Mouse (Mus musculus) CH12.LX (cell line): Measurements from ENCODE around the gene Pon3. TPM values are rescaled to one million over a fixed set of nuclear protein-coding genes. Genes with fewer than 3 reads are reported as not detected.
A peak's percentile ranks its signal among the peaks of the same experiment; 100 is the strongest.

Experiments used
- DNase-seq: peaks from one replicate; pipeline ENCODE4 v3.0.0-alpha.2; 2013; ENCODE audit errors: extremely low read depth
- H3K27ac ChIP-seq: 2 replicates; pipeline ENCODE4 v1.5.1; 2012; ENCODE audit warnings: low read depth, mild to moderate bottlenecking, control low read depth, moderate library complexity; ENCODE audit not compliant: insufficient read depth
- H3K27me3 ChIP-seq: replicated peaks from 2 replicates; pipeline ENCODE3; 2012; ENCODE audit warnings: inconsistent platforms
- H3K36me3 ChIP-seq, 2 experiments: replicated peaks in 1 of 2; 2 replicates each; pipeline versions ENCODE3 to v1.6.1; 2012; ENCODE audit warnings: inconsistent platforms in 1 of 2, low read length in 1 of 2, mild to moderate bottlenecking in 1 of 2, mixed read lengths in 1 of 2, moderate library complexity in 1 of 2; ENCODE audit not compliant: control insufficient read depth in 1 of 2, insufficient read depth in 1 of 2
- H3K4me1 ChIP-seq, 2 experiments: 2 replicates each; pipeline ENCODE4 v1.6.1; 2012; ENCODE audit warnings: inconsistent platforms in 1 of 2, moderate library complexity in 1 of 2; ENCODE audit not compliant: insufficient read depth in 2 of 2, control insufficient read depth in 1 of 2
- H3K4me2 ChIP-seq: 2 replicates; pipeline ENCODE4 v1.6.1; 2012; ENCODE audit warnings: low read depth, mild to moderate bottlenecking, control low read depth; ENCODE audit not compliant: poor library complexity, insufficient read depth, severe bottlenecking
- H3K4me3 ChIP-seq, 3 experiments: fragments of 150-350 bp in 1 of 3; sonication (generic) in 1 of 3; replicated peaks in 1 of 3; 2 replicates each; pipeline versions ENCODE3 to v1.5.1; 2011 to 2012; ENCODE audit warnings: low read depth in 2 of 3, low read length in 2 of 3, mild to moderate bottlenecking in 2 of 3, moderate library complexity in 2 of 3, control low read depth in 1 of 3, improper control_type of control experiment in 1 of 3, inconsistent platforms in 1 of 3, mixed read lengths in 1 of 3; ENCODE audit not compliant: poor library complexity in 1 of 3
- H3K79me2 ChIP-seq: replicated peaks from 2 replicates; pipeline ENCODE4 v1.6.1; 2012; ENCODE audit warnings: mild to moderate bottlenecking, moderate library complexity; ENCODE audit not compliant: control insufficient read depth, poor library complexity, insufficient read depth, severe bottlenecking; ENCODE audit errors: extremely low read depth
- H3K9ac ChIP-seq: 2 replicates; pipeline ENCODE4 v1.6.1; 2012; ENCODE audit warnings: low read depth, mild to moderate bottlenecking, control low read depth, moderate library complexity; ENCODE audit not compliant: insufficient read depth
- H3K9me3 ChIP-seq: replicated peaks from 2 replicates; pipeline ENCODE3; 2012; ENCODE audit warnings: low read length, inconsistent platforms, mixed read lengths
- BHLHE40 ChIP-seq: IDR thresholded peaks from 2 replicates; pipeline ENCODE4 v1.6.1; 2011; ENCODE audit warnings: mild to moderate bottlenecking, low read depth, low read length, improper control_type of control experiment
- CHD1 ChIP-seq: IDR thresholded peaks from 2 replicates; pipeline ENCODE4 v1.6.1; 2012; ENCODE audit warnings: low read depth, low read length, improper control_type of control experiment, inconsistent platforms
- CHD2 ChIP-seq: IDR thresholded peaks from 2 replicates; pipeline ENCODE4 v1.6.1; 2011; ENCODE audit warnings: low read length, improper control_type of control experiment
- CTCF ChIP-seq, 2 experiments: IDR thresholded peaks in 1 of 2; conservative IDR thresholded peaks in 1 of 2; 2 replicates each; pipeline ENCODE4 v1.5.1; 2011 to 2012; ENCODE audit warnings: low read depth in 2 of 2, low read length in 2 of 2, improper control_type of control experiment in 1 of 2, inconsistent platforms in 1 of 2, mild to moderate bottlenecking in 1 of 2, moderate library complexity in 1 of 2
- E2F4 ChIP-seq: IDR thresholded peaks from 2 replicates; pipeline ENCODE4 v1.6.1; 2011; ENCODE audit warnings: low read depth, low read length, improper control_type of control experiment; ENCODE audit not compliant: insufficient replicate concordance
- ELF1 ChIP-seq: IDR thresholded peaks from 2 replicates; pipeline ENCODE4 v1.6.1; 2014; ENCODE audit warnings: low read depth, mild to moderate bottlenecking, inconsistent platforms, low read length, improper control_type of control experiment
- EP300 ChIP-seq: IDR thresholded peaks from 2 replicates; pipeline ENCODE4 v1.6.1; 2011; ENCODE audit warnings: low read length, improper control_type of control experiment
- ETS1 ChIP-seq: conservative IDR thresholded peaks from 2 replicates; pipeline ENCODE4 v1.6.1; 2012; ENCODE audit warnings: low read depth, mild to moderate bottlenecking, inconsistent platforms, low read length, improper control_type of control experiment, moderate library complexity
- GABPA ChIP-seq: IDR thresholded peaks from 2 replicates; pipeline ENCODE4 v1.6.1; 2012; ENCODE audit warnings: low read depth, low read length, improper control_type of control experiment, inconsistent platforms; ENCODE audit not compliant: insufficient replicate concordance
- HCFC1 ChIP-seq: IDR thresholded peaks from 2 replicates; pipeline ENCODE4 v1.6.1; 2012; ENCODE audit warnings: low read depth, mild to moderate bottlenecking, inconsistent platforms, low read length, improper control_type of control experiment
- IRF4 ChIP-seq: IDR thresholded peaks from 2 replicates; pipeline ENCODE4 v1.6.1; 2014; ENCODE audit warnings: low read depth, mild to moderate bottlenecking, inconsistent platforms, low read length, improper control_type of control experiment
- JUN ChIP-seq: IDR thresholded peaks from 2 replicates; pipeline ENCODE4 v1.6.1; 2011; ENCODE audit warnings: low read depth, mild to moderate bottlenecking, low read length, improper control_type of control experiment, moderate library complexity; ENCODE audit not compliant: insufficient read depth
- JUND ChIP-seq: conservative IDR thresholded peaks from 2 replicates; pipeline ENCODE4 v1.6.1; 2011; ENCODE audit warnings: low read depth, low read length, improper control_type of control experiment
- MAFK ChIP-seq: IDR thresholded peaks from 2 replicates; pipeline ENCODE4 v1.6.1; 2011; ENCODE audit warnings: low read length, improper control_type of control experiment; ENCODE audit not compliant: insufficient replicate concordance
- MAX ChIP-seq: IDR thresholded peaks from 2 replicates; pipeline ENCODE4 v1.6.1; 2011; ENCODE audit warnings: low read length, improper control_type of control experiment
- MAZ ChIP-seq: IDR thresholded peaks from 2 replicates; pipeline ENCODE4 v1.6.1; 2012; ENCODE audit warnings: low read depth, mild to moderate bottlenecking, inconsistent platforms, low read length, improper control_type of control experiment, moderate library complexity
- MEF2A ChIP-seq: IDR thresholded peaks from 2 replicates; pipeline ENCODE4 v1.6.1; 2014; ENCODE audit warnings: low read depth, mild to moderate bottlenecking, inconsistent platforms, low read length, improper control_type of control experiment, borderline replicate concordance
- MXI1 ChIP-seq: IDR thresholded peaks from 2 replicates; pipeline ENCODE4 v1.6.1; 2011; ENCODE audit warnings: mild to moderate bottlenecking, low read depth, low read length, improper control_type of control experiment
- NELFE ChIP-seq: IDR thresholded peaks from 2 replicates; pipeline ENCODE4 v1.6.1; 2011; ENCODE audit warnings: low read depth, low read length, improper control_type of control experiment
- NRF1 ChIP-seq: IDR thresholded peaks from 2 replicates; pipeline ENCODE4 v1.6.1; 2014; ENCODE audit warnings: low read depth, mild to moderate bottlenecking, inconsistent platforms, low read length, improper control_type of control experiment, moderate library complexity
- PAX5 ChIP-seq: IDR thresholded peaks from 2 replicates; pipeline ENCODE4 v1.6.1; 2012; ENCODE audit warnings: low read length, inconsistent platforms, mixed read lengths
- POLR2A ChIP-seq: IDR thresholded peaks from 2 replicates; pipeline ENCODE4 v1.6.1; 2011; ENCODE audit warnings: low read depth, mild to moderate bottlenecking, improper control_type of control experiment, low read length
- RAD21 ChIP-seq: IDR thresholded peaks from 2 replicates; pipeline ENCODE4 v1.6.1; 2011; ENCODE audit warnings: low read depth, mild to moderate bottlenecking, low read length, improper control_type of control experiment, moderate library complexity
- RCOR1 ChIP-seq: conservative IDR thresholded peaks from 2 replicates; pipeline ENCODE4 v1.6.1; 2012; ENCODE audit warnings: low read depth, mild to moderate bottlenecking, inconsistent platforms, low read length, improper control_type of control experiment
- SIN3A ChIP-seq: IDR thresholded peaks from 2 replicates; pipeline ENCODE4 v1.6.1; 2012; ENCODE audit warnings: low read length, improper control_type of control experiment, inconsistent platforms
- SMC3 ChIP-seq: IDR thresholded peaks from 2 replicates; pipeline ENCODE4 v1.6.1; 2011; ENCODE audit warnings: low read depth, low read length, improper control_type of control experiment
- TBP ChIP-seq: conservative IDR thresholded peaks from 2 replicates; pipeline ENCODE4 v1.6.1; 2011; ENCODE audit warnings: low read depth, low read length, improper control_type of control experiment
- TCF12 ChIP-seq: IDR thresholded peaks from 2 replicates; pipeline ENCODE4 v1.6.1; 2014; ENCODE audit warnings: low read depth, mild to moderate bottlenecking, inconsistent platforms, low read length, improper control_type of control experiment
- UBTF ChIP-seq: IDR thresholded peaks from 2 replicates; pipeline ENCODE4 v1.6.1; 2012; ENCODE audit warnings: low read depth, mild to moderate bottlenecking, inconsistent platforms, low read length, improper control_type of control experiment, moderate library complexity
- USF1 ChIP-seq: IDR thresholded peaks from 2 replicates; pipeline ENCODE4 v1.6.1; 2014; ENCODE audit warnings: low read depth, mild to moderate bottlenecking, inconsistent platforms, low read length, improper control_type of control experiment
- USF2 ChIP-seq: conservative IDR thresholded peaks from 2 replicates; pipeline ENCODE4 v1.6.1; 2011; ENCODE audit warnings: low read depth, low read length, improper control_type of control experiment
- ZKSCAN1 ChIP-seq: IDR thresholded peaks from 2 replicates; pipeline ENCODE4 v1.6.1; 2012; ENCODE audit warnings: low read depth, inconsistent platforms, low read length, improper control_type of control experiment, borderline replicate concordance
- ZMIZ1 ChIP-seq: IDR thresholded peaks from 2 replicates; pipeline ENCODE4 v1.6.1; 2012; ENCODE audit warnings: low read depth, mild to moderate bottlenecking, inconsistent platforms, low read length, improper control_type of control experiment
- ZNF384 ChIP-seq: IDR thresholded peaks from 2 replicates; pipeline ENCODE4 v1.6.1; 2012; ENCODE audit warnings: low read depth, low read length, improper control_type of control experiment, inconsistent platforms
- dilution Hi-C: fragments of 300-500 bp; cut with MboI; formaldehyde crosslinking; loops from 2 replicates; pipeline ENCODE4 v1.14.3; 2020; ENCODE audit warnings: low sequenced_read_pairs; ENCODE audit not compliant: extremely low pct_unique_long_range_greater_than_20kb, extremely low pct_ligation_motif_present
- in situ Hi-C: fragments of 300-500 bp; cut with MboI; formaldehyde crosslinking; loops from 3 replicates; pipeline ENCODE4 v1.14.3; 2019; ENCODE audit warnings: low sequenced_read_pairs, low pct_ligation_motif_present, low pct_unique_long_range_greater_than_20kb, mixed read lengths
- polyA plus RNA-seq: library from polyadenylated mRNA; unstranded; fragments of >175 nt; gene quantifications from 2 replicates; pipeline ENCODE4 v1.2.1, GENCODE M21; 2012; ENCODE audit warnings: low read depth; ENCODE audit not compliant: insufficient read length
- total RNA-seq, 2 experiments: library from RNA; depleted of rRNA; stranded (reverse); fragments of 300-350 nt in 1 of 2; fragments of >200 nt in 1 of 2; gene quantifications; 2 replicates each; pipeline ENCODE4 v1.2.3; 2012 to 2014

Pon3 gene
- total and polyA plus RNA-seq, 3 experiments, result 13.4 to 33.1 (median 27.5) TPM

DNA sequence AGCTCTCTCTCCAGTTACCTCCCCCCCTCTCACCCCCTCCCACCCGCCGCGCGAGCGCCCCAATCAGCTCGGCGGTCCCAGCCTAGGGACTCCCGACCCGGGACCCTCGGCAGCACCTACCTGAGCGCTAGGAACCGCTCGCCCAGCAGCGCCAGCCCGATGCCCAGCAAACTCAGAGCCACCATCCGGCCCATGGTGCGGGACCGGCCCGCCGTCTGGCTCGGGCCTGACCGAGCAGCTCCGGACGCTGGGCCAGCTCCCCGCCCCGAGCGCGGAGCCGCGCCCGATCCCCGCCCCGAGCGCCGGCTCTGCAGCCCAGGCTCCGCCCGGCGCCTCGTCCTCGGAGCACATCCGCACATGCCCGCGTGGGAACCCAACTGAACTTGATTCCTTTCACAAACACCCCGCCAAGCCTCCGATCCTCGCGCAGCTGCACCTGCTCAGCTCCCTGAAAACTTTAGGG lies 42.0 kb upstream of the Pon3 start, which contains the start of gene Pon2 (continued):
- no peak for TF ChIP-seq USF1
- TF ChIP-seq USF2, result no peak
- TF ChIP-seq ZKSCAN1, result no peak
- no peak for TF ChIP-seq HCFC1
- peak; percentile 48 for TF ChIP-seq BHLHE40
- TF ChIP-seq MAZ, result peak; percentile 41; the same call in 1 of the 2 replicates
- no peak; the same call in 1 of the 2 replicates for TF ChIP-seq TBP
- no peak for TF ChIP-seq PAX5
- TF ChIP-seq RCOR1, result no peak
- no peak for TF ChIP-seq JUN
- TF ChIP-seq JUND, result no peak
- no peak for TF ChIP-seq CHD1
- no peak for TF ChIP-seq ELF1
- peak; percentile 57 for TF ChIP-seq NRF1
- no peak; the same call in 1 of the 2 replicates for TF ChIP-seq MXI1
- TF ChIP-seq EP300, result no peak
- no peak for TF ChIP-seq GABPA
- no peak for TF ChIP-seq E2F4
- no peak for TF ChIP-seq ZNF384
- TF ChIP-seq NELFE, result no peak

- Histone ChIP-seq H3K27ac (peak overlapping the region; percentile 88), H3K36me3 (peaks cover 8 to 29% of the 10 kb centered on the region in 2 experiments), H3K79me2 (peaks cover 18% of the 10 kb centered on the region), H3K4me1 (peaks cover 21 to 50% of the 10 kb centered on the region in 2 experiments), H3K9me3 (no peaks in the 10 kb centered on the region), H3K27me3 (no peaks in the 10 kb centered on the region), H3K9ac (peak overlapping the region; percentile 84), H3K4me3 (peak overlapping the region; percentile 65 to 69 (median 67)), H3K4me2 (peak overlapping the region; percentile 85)
- DNase-seq, result peak; percentile 83
- dilution Hi-C loops (no loop called here), in situ Hi-C loops (no loop called here)
- TF ChIP-seq CTCF (conservative IDR thresholded peaks at IDR 0.05 in 1 of 2, IDR thresholded peaks at IDR 0.05 in 1 of 2; ENCODE audit: low read depth in 2 of 2, low read length in 2 of 2) (no peak), MAX (no peak; the same call in 1 of the 2 replicates), POLR2A (peak; percentile 48; the same call in 1 of the 2 replicates), MAFK (no peak), UBTF (no peak), GABPA (no peak), MEF2A (peak; percentile 82), CHD2 (no peak), JUN (peak; percentile 39), NRF1 (no peak), ZKSCAN1 (no peak), IRF4 (peak; percentile 84), ETS1 (peak; percentile 64; the same call in 1 of the 2 replicates), TCF12 (no peak), MXI1 (no peak; the same call in 1 of the 2 replicates), E2F4 (0 out of 2 replicates have a peak, but pooled peaks have one; percentile 56), MAZ (no peak; the same call in 1 of the 2 replicates), SIN3A (peak; percentile 85), ZMIZ1 (peak; percentile 49; the same call in 1 of the 2 replicates), JUND (peak; percentile 76), TBP (peak; percentile 62), EP300 (0 out of 2 replicates have a peak, but pooled peaks have one; percentile 40), SMC3 (no peak), RAD21 (no peak; the same call in 1 of the 2 replicates)
Observed at GRCm38 (mm10) chr6:5297321-5298091, 41.4 kb upstream of the Pon3 start.
